Mouse (Mus musculus): ENCODE data around the gene Ttll6.

Ttll6 gene

GRCm38 (mm10) chr11:96194961-96195640 is 61.5 kb downstream of the Ttll6 start:
- DNase-seq (ENCODE audit: low spot score): no peak

- no peak for DNase-seq (ENCODE audit: low spot score)
Measured at GRCm38 (mm10) chr11:96195769-96196280, 62.2 kb downstream of the Ttll6 start.

DNA sequence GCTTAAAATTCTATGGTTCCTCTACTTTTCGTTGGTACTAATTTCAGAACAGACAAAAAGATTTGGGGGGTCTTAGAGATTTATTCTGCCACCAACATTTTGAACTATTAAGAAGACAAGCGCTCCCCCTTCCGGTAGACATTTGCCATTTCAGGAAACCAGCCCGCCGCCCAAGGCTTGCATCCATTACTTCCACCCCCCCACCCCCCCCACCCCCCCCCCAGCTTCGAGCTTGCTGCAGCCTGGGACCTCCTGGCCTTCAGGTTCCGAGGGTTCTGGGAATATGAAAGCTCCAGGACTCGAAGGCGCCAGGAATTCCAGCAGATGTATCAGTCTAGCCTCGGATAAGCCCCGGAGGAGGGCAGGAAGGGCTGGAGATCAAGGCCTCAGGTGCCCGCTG is 65.1 kb downstream of the Ttll6 start:
- DNase-seq (ENCODE audit: low spot score): no peak

DNA sequence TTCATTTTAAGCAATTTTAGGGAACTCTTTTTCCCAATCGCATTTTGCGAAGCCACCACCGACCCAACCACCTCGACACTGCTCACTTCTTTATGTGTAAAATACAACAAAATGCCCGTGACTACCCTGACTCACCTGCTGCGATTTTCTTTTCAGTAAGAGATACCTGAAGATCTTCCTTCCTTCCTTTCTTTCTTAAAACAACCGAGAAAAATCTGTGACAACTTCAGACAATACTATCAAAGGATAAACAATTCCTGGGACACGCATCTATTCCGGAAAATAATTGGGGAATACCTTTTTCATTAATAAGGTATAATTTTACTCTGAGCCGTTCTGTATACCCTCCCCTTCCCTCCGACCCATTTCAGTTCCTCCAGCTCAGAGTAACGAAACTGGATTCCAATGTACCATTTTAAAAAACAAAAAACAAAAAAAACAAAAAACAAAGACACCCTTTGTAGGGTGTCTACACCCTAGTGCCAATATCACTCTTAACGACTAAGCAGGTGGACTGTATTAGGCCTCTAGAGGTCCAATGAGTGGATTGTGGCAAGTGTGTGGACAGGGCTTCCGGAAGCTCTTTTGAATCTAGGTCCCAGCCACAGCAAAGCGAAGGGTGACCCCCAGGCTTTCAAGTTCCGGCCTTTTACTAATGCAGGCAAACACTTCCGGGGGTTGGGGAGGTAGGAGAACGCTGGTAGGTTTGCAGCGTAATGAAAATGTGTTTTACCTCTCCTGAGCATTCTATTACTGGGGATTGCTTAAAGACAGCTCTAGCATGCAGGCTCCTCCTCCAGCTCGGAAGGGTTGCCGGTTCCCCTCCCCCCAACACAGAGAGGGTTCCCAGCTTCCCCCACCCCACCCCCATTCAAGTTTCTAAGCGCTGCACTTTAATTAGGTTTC is 65.8 kb downstream of the Ttll6 start:
- DNase-seq (ENCODE audit: low spot score): no peak

DNA sequence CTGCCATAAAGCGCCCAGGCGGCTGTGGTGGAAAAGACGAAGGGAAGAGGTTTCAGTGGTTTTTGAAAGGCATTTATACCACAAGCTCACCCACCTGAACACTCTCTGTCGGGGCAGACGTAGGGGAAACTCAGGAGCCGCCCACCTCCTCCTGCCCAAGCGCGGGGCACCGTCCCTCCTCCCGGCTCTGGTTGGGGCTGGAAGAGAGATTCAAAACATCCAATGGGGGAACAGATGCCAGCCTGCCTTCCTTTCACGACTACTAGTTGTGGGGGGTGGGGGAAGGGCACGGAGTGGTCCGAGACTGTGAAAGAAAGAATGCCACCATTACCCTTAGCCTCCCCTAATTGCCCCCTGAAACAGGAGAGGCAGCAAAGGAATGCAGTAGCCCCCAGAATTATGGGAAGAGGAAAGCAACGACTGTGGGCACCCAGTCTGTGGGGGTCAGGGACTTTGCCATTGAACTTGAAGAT is 66.6 kb downstream of the Ttll6 start:
- DNase-seq (ENCODE audit: low spot score): no peak

GRCm38 (mm10) chr11:96201741-96202140 is 68.2 kb downstream of the Ttll6 start:
- no peak for DNase-seq (ENCODE audit: low spot score)

GRCm38 (mm10) chr11:96202401-96203081 is 69.0 kb downstream of the Ttll6 start:
- no peak for DNase-seq (ENCODE audit: low spot score)

DNA sequence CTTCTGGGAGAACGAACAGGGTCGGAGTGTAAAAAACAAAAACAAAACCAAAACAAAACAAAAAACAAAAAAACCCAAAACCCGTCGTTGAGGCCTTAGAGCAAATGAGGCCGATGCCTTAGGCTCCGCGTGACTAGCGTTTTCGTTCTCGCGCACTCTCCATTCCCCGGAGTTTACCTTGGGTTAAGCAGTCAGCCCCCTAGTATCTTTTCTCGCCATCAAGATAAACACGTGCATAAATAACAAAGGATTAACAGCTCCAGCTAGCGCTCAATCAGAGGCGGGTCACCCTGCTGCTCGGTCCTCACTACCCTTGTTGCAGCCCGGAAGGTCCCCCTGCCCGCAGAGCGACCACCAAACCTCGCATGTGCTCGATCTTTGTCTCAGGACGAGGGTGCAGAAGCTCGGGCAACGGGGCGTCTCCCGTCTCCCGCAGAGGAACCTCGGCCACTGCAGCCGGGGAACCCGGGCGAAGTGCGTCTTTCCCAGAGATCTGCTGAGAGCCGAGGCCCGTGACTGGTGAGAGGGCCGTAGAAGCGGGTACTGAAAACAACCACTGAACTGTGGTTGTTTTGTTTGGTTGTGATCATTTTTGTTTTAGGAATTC is 69.7 kb downstream of the Ttll6 start:
- no peak for DNase-seq (ENCODE audit: low spot score)

DNA sequence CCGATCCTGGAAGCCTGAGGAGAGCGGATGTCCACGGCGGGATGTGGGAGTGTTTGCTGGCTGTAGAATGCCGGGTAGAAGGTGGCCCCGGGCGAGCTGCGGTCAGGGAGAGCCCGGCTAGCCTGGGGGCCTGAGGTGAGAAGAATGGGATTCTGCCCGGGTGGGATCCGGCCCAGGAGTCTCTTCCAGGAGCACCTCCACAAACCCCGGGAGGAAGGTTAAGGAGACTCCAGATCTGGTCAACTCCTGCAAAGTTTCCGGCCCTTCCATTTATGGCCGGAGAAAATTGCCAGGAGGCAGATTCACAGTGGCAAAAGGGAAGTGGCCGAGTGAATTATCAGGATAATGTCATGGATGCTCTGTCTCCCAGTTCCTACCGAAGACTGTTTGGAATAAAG is 70.2 kb downstream of the Ttll6 start:
- no peak for DNase-seq (ENCODE audit: low spot score)

DNA sequence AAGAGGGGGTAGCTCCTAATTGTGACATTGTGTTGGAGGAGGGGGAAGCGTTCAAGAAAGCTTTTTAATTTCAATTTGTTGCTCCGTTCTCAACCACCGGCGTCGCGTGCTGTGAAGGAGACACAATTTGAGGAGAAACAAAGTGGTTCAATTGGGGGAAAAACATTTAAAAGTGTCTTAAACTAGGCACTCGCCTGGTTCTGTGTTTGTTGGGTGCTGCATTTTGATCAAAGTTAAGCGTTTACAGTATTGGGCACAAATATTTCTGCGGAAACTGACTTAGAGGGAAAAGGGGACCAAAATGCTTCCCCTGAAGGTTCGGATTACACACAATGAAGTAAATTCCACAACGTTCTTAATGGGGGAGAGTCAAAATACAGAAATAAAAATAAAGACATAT is 70.8 kb downstream of the Ttll6 start:
- DNase-seq (ENCODE audit: low spot score): no peak

DNA sequence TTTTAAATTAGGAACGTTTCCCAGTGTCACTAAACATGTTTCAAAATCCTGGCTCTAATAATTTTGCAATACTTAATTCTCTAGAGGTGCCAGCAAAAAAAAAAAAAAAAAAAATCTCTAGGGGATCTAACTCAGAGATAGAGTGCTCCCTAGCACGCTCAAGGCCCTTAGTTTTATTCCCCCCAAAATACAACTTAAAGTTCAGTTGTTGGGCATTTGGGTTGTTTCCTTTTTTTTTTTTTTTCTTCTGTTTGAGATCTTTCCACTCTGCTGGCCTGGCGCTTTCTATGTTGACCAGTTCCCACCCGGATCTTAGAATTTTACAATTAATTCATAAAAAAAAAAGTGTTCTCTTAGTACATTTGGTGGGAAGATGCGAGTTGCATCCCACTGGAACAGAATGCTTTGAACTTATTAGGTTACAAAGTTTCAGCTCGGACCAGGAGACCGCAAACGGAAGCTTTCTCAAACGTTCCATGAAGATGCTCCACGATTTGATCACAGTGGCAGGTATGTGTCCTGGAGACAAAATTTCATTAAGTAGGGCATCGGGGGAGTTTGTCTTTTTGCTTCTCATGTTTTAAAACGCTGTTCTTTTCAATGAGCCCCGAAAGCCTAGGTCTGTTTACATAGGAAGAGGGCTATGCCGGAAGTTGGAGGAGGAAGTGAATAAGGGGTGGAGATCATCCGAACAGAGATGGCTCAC is 72.0 kb downstream of the Ttll6 start:
- DNase-seq (ENCODE audit: low spot score): no peak
